Comparison of ENCODE assay signal across 8 mouse cellular contexts in genomic region chr10:62650881-62651810, GRCm38 (mm10). TPM values are rescaled to one million over a fixed set of nuclear protein-coding genes. Genes with fewer than 3 reads are reported as not detected.
DNase-seq lines count a peak whose midpoint lies in the region; ATAC-seq and TF ChIP-seq lines count a peak whose summit lies in the region.

Gene Ddx50, minus strand, starts transcription at chr10:62651218.

- H3K36me3 ChIP-seq in MEL (ENCODE audit: control insufficient read depth in 1 of 2, insufficient read depth in 2 of 2, low read length in 2 of 2) = peaks cover 2 to 28% of the 10 kb centered on the region in 2 experiments
- H3K36me3 ChIP-seq in forebrain, postnatal 0 days (ENCODE audit: insufficient read depth) = peaks cover 7% of the 10 kb centered on the region
- H3K36me3 ChIP-seq in lung, embryonic 15.5 days = peaks cover 10% of the 10 kb centered on the region; the same call in 1 of the 2 replicates

- peak within 1 kb of the TSS; percentile 64 for H3K4me2 ChIP-seq in forebrain, postnatal 0 days (ENCODE audit: low read depth)
- peak within 1 kb of the TSS; percentile 60 for H3K4me2 ChIP-seq in lung, embryonic 15.5 days

- H3K9ac ChIP-seq in MEL (ENCODE audit: control insufficient read depth, low read depth, low read length, poor library complexity, severe bottlenecking) = peak within 1 kb of the TSS; percentile 93
- peak within 1 kb of the TSS; percentile 96 for H3K9ac ChIP-seq in forebrain, postnatal 0 days
- H3K9ac ChIP-seq in lung, embryonic 15.5 days = peak within 1 kb of the TSS; percentile 88

- peaks cover 29% of the 10 kb centered on the region for H3K79me2 ChIP-seq in MEL (ENCODE audit: control insufficient read depth, insufficient read depth, low read length, poor library complexity)

- WGBS in cerebellum, adult 2 months = under 1% methylated on average over 83 of the region's 89 CpGs
- WGBS in forebrain, postnatal 0 days = 2% methylated on average over 87 of the region's 89 CpGs
- WGBS in lung, embryonic 15.5 days = under 1% methylated on average over 89 of the region's 89 CpGs

- peak; percentile 99 for ATAC-seq in forebrain, postnatal 0 days
- ATAC-seq in lung, embryonic 15.5 days (ENCODE audit: borderline replicate concordance, extremely low read depth, low FRiP score, low TSS enrichment) = peak; percentile 99

- peak within 1 kb of the TSS; percentile 95 for H3K27ac ChIP-seq in MEL (ENCODE audit: control insufficient read depth, low read depth, low read length)
- peak within 1 kb of the TSS; percentile 78 for H3K27ac ChIP-seq in cerebellum, adult 2 months (ENCODE audit: insufficient read depth, low read length)
- H3K27ac ChIP-seq in forebrain, postnatal 0 days (ENCODE audit: low read depth, low read length) = peak within 1 kb of the TSS; percentile 93
- peak within 1 kb of the TSS; percentile 93 for H3K27ac ChIP-seq in lung, embryonic 15.5 days

- H3K9me3 ChIP-seq in MEL (replicated peaks; ENCODE audit: insufficient read depth, low read length) = no peaks in the 10 kb centered on the region
- H3K9me3 ChIP-seq in forebrain, postnatal 0 days (ENCODE audit: low read length) = no peaks in the 10 kb centered on the region
- H3K9me3 ChIP-seq in lung, embryonic 15.5 days = no peaks in the 10 kb centered on the region

- TF ChIP-seq RAD21 in MEL (IDR thresholded peaks at IDR 0.05; ENCODE audit: low read depth, low read length) = no peak

- no peak for TF ChIP-seq CTCF in MEL (IDR thresholded peaks at IDR 0.05 in 2 of 3, conservative IDR thresholded peaks at IDR 0.05 in 1 of 3; ENCODE audit: control insufficient read depth in 1 of 3, insufficient read depth in 1 of 3, low read depth in 2 of 3, low read length in 3 of 3, poor library complexity in 1 of 3, severe bottlenecking in 1 of 3)
- TF ChIP-seq CTCF in cerebellum, adult 2 months (IDR thresholded peaks at IDR 0.05; ENCODE audit: borderline replicate concordance, insufficient read depth, low read depth, low read length) = no peak
- no peak for TF ChIP-seq CTCF in forebrain, postnatal 0 days (IDR thresholded peaks at IDR 0.05; ENCODE audit: low read depth)

- peak within 1 kb of the TSS; percentile 80 to 88 for H3K4me3 ChIP-seq in MEL (ENCODE audit: control insufficient read depth in 1 of 2, insufficient read depth in 1 of 2, low read depth in 2 of 2, low read length in 2 of 2)
- H3K4me3 ChIP-seq in cerebellum, adult 2 months (replicated peaks; ENCODE audit: insufficient read depth, low read depth, low read length) = peak within 1 kb of the TSS; percentile 83
- peak within 1 kb of the TSS; percentile 90 for H3K4me3 ChIP-seq in forebrain, postnatal 0 days (ENCODE audit: low read depth, low read length)
- peak within 1 kb of the TSS; percentile 81 for H3K4me3 ChIP-seq in lung, embryonic 15.5 days

- TF ChIP-seq POLR2A in MEL (IDR thresholded peaks at IDR 0.05; ENCODE audit: control insufficient read depth in 1 of 2, insufficient read depth in 1 of 2, low read depth in 1 of 2, low read length in 2 of 2, poor library complexity in 1 of 2) = peak; percentile 70 to 80; a peak in 3 of 4 replicates
- peak; percentile 62; the same call in 1 of the 2 replicates for TF ChIP-seq POLR2A in cerebellum, adult 2 months (IDR thresholded peaks at IDR 0.05; ENCODE audit: borderline replicate concordance, insufficient read depth, low read length)

- H3K27me3 ChIP-seq in MEL (ENCODE audit: control insufficient read depth in 1 of 2, insufficient read depth in 2 of 2, low read length in 2 of 2) = no peaks in the 10 kb centered on the region
- H3K27me3 ChIP-seq in cerebellum, adult 2 months (ENCODE audit: control insufficient read depth, insufficient read depth, low read length) = no peaks in the 10 kb centered on the region
- no peaks in the 10 kb centered on the region for H3K27me3 ChIP-seq in forebrain, postnatal 0 days (ENCODE audit: insufficient read depth, low read length)
- no peaks in the 10 kb centered on the region for H3K27me3 ChIP-seq in lung, embryonic 15.5 days

- H3K4me1 ChIP-seq in MEL (ENCODE audit: control insufficient read depth in 1 of 2, insufficient read depth in 2 of 2, low read length in 2 of 2) = peaks cover 8% of the 10 kb centered on the region in 2 experiments
- peaks cover 5% of the 10 kb centered on the region; the same call in 1 of the 2 replicates for H3K4me1 ChIP-seq in cerebellum, adult 2 months (ENCODE audit: control insufficient read depth, insufficient read depth, low read length)
- H3K4me1 ChIP-seq in forebrain, postnatal 0 days (ENCODE audit: insufficient read depth) = peaks cover 12% of the 10 kb centered on the region
- H3K4me1 ChIP-seq in lung, embryonic 15.5 days = peaks cover 13% of the 10 kb centered on the region; the same call in 1 of the 2 replicates

- peak in 1 of 2 experiments; percentile 7; a peak in 1 of 4 replicates for TF ChIP-seq EP300 in MEL (IDR thresholded peaks at IDR 0.05; ENCODE audit: low read depth in 1 of 2, low read length in 2 of 2)

- peak; percentile 99 for DNase-seq in MEL (ENCODE audit: low read depth, low spot score)
- DNase-seq in cerebellum, adult 2 months = peak; percentile 99 to 100
- DNase-seq in forebrain, postnatal 0 days = peak; percentile 100
- DNase-seq in heart, postnatal 4 days = peak; percentile 99
- DNase-seq in layer of hippocampus, adult 8-10 months (ENCODE audit: low spot score in 2 of 2) = peak; percentile 100
- DNase-seq in ovary, adult 18-20 months (ENCODE audit: low spot score) = peak; percentile 99
- DNase-seq in thymus, postnatal 0 days (ENCODE audit: low spot score) = peak; percentile 99

TF ChIP-seq in MEL, 35 proteins besides CTCF, POLR2A, EP300 and RAD21 (continues in another document):
- TF ChIP-seq MEF2A (IDR thresholded peaks at IDR 0.05; ENCODE audit: extremely low read depth, insufficient replicate concordance, low read depth, low read length, poor library complexity, severe bottlenecking) = no peak
- TF ChIP-seq E2F4 (IDR thresholded peaks at IDR 0.05; ENCODE audit: borderline replicate concordance, low read depth, low read length) = peak; percentile 91
- TF ChIP-seq NELFE (IDR thresholded peaks at IDR 0.05; ENCODE audit: low read depth, low read length) = peak; percentile 88
- no peak for TF ChIP-seq POLR2AphosphoS5 (IDR thresholded peaks at IDR 0.05; ENCODE audit: borderline replicate concordance, low read depth, low read length)
- no peak for TF ChIP-seq TBP (IDR thresholded peaks at IDR 0.05; ENCODE audit: low read depth, low read length)
- peak; percentile 79 for TF ChIP-seq MAZ (IDR thresholded peaks at IDR 0.05; ENCODE audit: low read depth, low read length)
- TF ChIP-seq ETS1 (IDR thresholded peaks at IDR 0.05; ENCODE audit: low read depth, low read length) = no peak; the same call in 1 of the 2 replicates
- TF ChIP-seq UBTF (IDR thresholded peaks at IDR 0.05; ENCODE audit: borderline replicate concordance, insufficient read depth, low read depth, low read length) = 0 out of 2 replicates have a peak, but pooled peaks have one; percentile 15
- peak; percentile 80 for TF ChIP-seq SIN3A (IDR thresholded peaks at IDR 0.05; ENCODE audit: low read length)
- TF ChIP-seq HCFC1 (IDR thresholded peaks at IDR 0.05; ENCODE audit: low read depth, low read length) = peak; percentile 82
- peak; percentile 91 for TF ChIP-seq MXI1 (IDR thresholded peaks at IDR 0.05; ENCODE audit: low read depth, low read length)
- TF ChIP-seq ZNF384 (IDR thresholded peaks at IDR 0.05; ENCODE audit: low read depth, low read length) = no peak
- no peak for TF ChIP-seq SMC3 (IDR thresholded peaks at IDR 0.05; ENCODE audit: low read depth, low read length)
- no peak for TF ChIP-seq GATA1 (IDR thresholded peaks at IDR 0.05; ENCODE audit: low read depth, low read length)
- peak; percentile 85 for TF ChIP-seq MYC (IDR thresholded peaks at IDR 0.05; ENCODE audit: low read depth, low read length)
- peak; percentile 69 for TF ChIP-seq POLR2AphosphoS2 (IDR thresholded peaks at IDR 0.05; ENCODE audit: low read length)
- TF ChIP-seq TCF12 (IDR thresholded peaks at IDR 0.05; ENCODE audit: low read depth, low read length) = peak; percentile 41; the same call in 1 of the 2 replicates
- TF ChIP-seq MAX (IDR thresholded peaks at IDR 0.05; ENCODE audit: low read length) = peak; percentile 88
- no peak for TF ChIP-seq RCOR1 (IDR thresholded peaks at IDR 0.05; ENCODE audit: low read depth, low read length)
- peak; percentile 50; the same call in 1 of the 2 replicates for TF ChIP-seq NRF1 (IDR thresholded peaks at IDR 0.05; ENCODE audit: insufficient read depth, low read depth, low read length, poor library complexity, severe bottlenecking)
- no peak for TF ChIP-seq TAL1 (IDR thresholded peaks at IDR 0.05; ENCODE audit: low read length)
- TF ChIP-seq ZMIZ1 (IDR thresholded peaks at IDR 0.05; ENCODE audit: low read depth, low read length) = peak; percentile 84
- no peak for TF ChIP-seq MYB (IDR thresholded peaks at IDR 0.05; ENCODE audit: low read depth, low read length)
- TF ChIP-seq ZC3H11A (IDR thresholded peaks at IDR 0.05; ENCODE audit: low read depth, low read length) = no peak
- no peak for TF ChIP-seq USF1 (IDR thresholded peaks at IDR 0.05; ENCODE audit: low read depth, low read length)
- TF ChIP-seq JUND (IDR thresholded peaks at IDR 0.05; ENCODE audit: low read depth, low read length) = no peak
- peak; percentile 48; the same call in 1 of the 2 replicates for TF ChIP-seq KAT2A (conservative IDR thresholded peaks at IDR 0.05; ENCODE audit: low read depth, low read length)
- 0 out of 2 replicates have a peak, but pooled peaks have one; percentile 23 for TF ChIP-seq BHLHE40 (IDR thresholded peaks at IDR 0.05; ENCODE audit: borderline replicate concordance, low read depth, low read length)
- peak; percentile 84 for TF ChIP-seq ELF1 (IDR thresholded peaks at IDR 0.05; ENCODE audit: low read depth, low read length)
- TF ChIP-seq GABPA (IDR thresholded peaks at IDR 0.05; ENCODE audit: low read depth, low read length) = no peak
- TF ChIP-seq CHD2 (IDR thresholded peaks at IDR 0.05; ENCODE audit: low read length) = peak; percentile 66

RNA-seq across cellular contexts. Expression of gene Ddx50, which starts in this region (rescaled TPM):
- 48.6 and 51.8 TPM in 2 replicates for total RNA-seq in MEL (2012; rRNA removed)
- polyA plus RNA-seq in MEL (2012; ENCODE audit: insufficient read depth in 1 of 2, insufficient read length in 2 of 2, low read depth in 1 of 2, low replicate concordance in 2 of 2, missing spikeins in 1 of 2) = 10 to 100 TPM in 1 of 2 experiments, not detected in 1; 71.5 TPM
- polyA plus RNA-seq in cerebellum, adult 2 months (2012; rRNA removed) = 66.8 and 66.9 TPM in 2 replicates
- 77.4 and 91.0 TPM in 2 replicates for total RNA-seq in forebrain, postnatal 0 days (2014; rRNA removed)
- 73.1 and 74.5 TPM in 2 replicates for polyA plus RNA-seq in forebrain, postnatal 0 days (2015; fragmentation: Nextera tagmentation; extraction: Ambion mirVana)
- 10 to 100 TPM; 95.4 to 99.6 TPM for total RNA-seq in heart, postnatal 4 days (2021)
- total RNA-seq in layer of hippocampus, adult 8-10 months (2022) = 10 to 100 TPM; 79.4 to 94.0 (median 85.6) TPM
- 119 and 126 TPM in 2 replicates for polyA plus RNA-seq in lung, embryonic 15.5 days (2015; fragmentation: Nextera tagmentation; extraction: Ambion mirVana)
- 95.0 and 108 TPM in 2 replicates for polyA plus RNA-seq in thymus, postnatal 0 days (2015; fragmentation: Nextera tagmentation; extraction: Ambion mirVana)

Comparison
In these comparisons a context has a peak if more than half of its experiments do, and no peak if none do; other contexts are left out.
1. Peak in every context shown above with its lines: DNase-seq, ATAC-seq, H3K4me3 ChIP-seq and H3K27ac ChIP-seq.